Mouse (Mus musculus) mesoderm, embryonic 11.5 days (tissue): ENCODE results near the gene Mks1.
"Not testable (repeated sequence)": the region's sequence is repeated elsewhere in the genome, so short reads cannot be mapped to it uniquely, and the experiment has no call there.

Experiments used
- DNase-seq: peaks from one replicate; pipeline ENCODE4 v3.0.0-alpha.2; 2012; ENCODE audit warnings: low read depth, low spot score

Gene Mks1

GRCm38 (mm10) chr11:87852690-87853596, at the start of gene Mks1:
Gene Mks1 (plus strand): TSS chr11:87853215.
- DNase-seq = peak; percentile 96

GRCm38 (mm10) chr11:87805448-87805847, 47.6 kb upstream of the Mks1 start:
- peak; percentile 22 for DNase-seq

- DNase-seq = no peak
These were observed 45.6 kb upstream of the Mks1 start for GRCm38 (mm10) chr11:87807433-87807832.

- no peak for DNase-seq
These were observed 44.8 kb upstream of the Mks1 start for GRCm38 (mm10) chr11:87808236-87808635.

- peak; percentile 12 for DNase-seq
These were observed 41.6 kb upstream of the Mks1 start for GRCm38 (mm10) chr11:87811396-87811795.

- no peak for DNase-seq
These were observed 38.2 kb upstream of the Mks1 start for GRCm38 (mm10) chr11:87814831-87815230.

- DNase-seq = peak; percentile 73
These were observed 36.1 kb upstream of the Mks1 start for GRCm38 (mm10) chr11:87816707-87817442.

GRCm38 (mm10) chr11:87817443-87817773, 35.6 kb upstream of the Mks1 start:
- DNase-seq = peak; percentile 65

GRCm38 (mm10) chr11:87821502-87821901, 31.5 kb upstream of the Mks1 start:
- DNase-seq = peak; percentile 16

- DNase-seq = peak; percentile 50
These were observed 24.6 kb upstream of the Mks1 start, which contains the start of gene Lpo for GRCm38 (mm10) chr11:87828239-87828900. Gene Lpo (minus strand): TSS chr11:87828289.

- no peak for DNase-seq
These were observed 12.3 kb upstream of the Mks1 start for GRCm38 (mm10) chr11:87840676-87841075.

- DNase-seq = no peak
These were observed 11.6 kb upstream of the Mks1 start for GRCm38 (mm10) chr11:87841436-87841835.

GRCm38 (mm10) chr11:87846968-87847600, 5.9 kb upstream of the Mks1 start:
- DNase-seq = no peak

- DNase-seq = no peak
These were observed 5.1 kb upstream of the Mks1 start for GRCm38 (mm10) chr11:87847884-87848283.

- DNase-seq = peak; percentile 6
These were observed 561 bp downstream of the Mks1 start for GRCm38 (mm10) chr11:87853597-87853954.

GRCm38 (mm10) chr11:87854550-87854949, 1.5 kb downstream of the Mks1 start:
- DNase-seq = no peak

GRCm38 (mm10) chr11:87859273-87859672, 6.3 kb downstream of the Mks1 start:
- DNase-seq = no peak

GRCm38 (mm10) chr11:87860426-87860825, 7.4 kb downstream of the Mks1 start:
- DNase-seq = no peak

GRCm38 (mm10) chr11:87862805-87863204, 9.8 kb downstream of the Mks1 start:
- no peak for DNase-seq

GRCm38 (mm10) chr11:87866891-87867290, 13.9 kb downstream of the Mks1 start:
- not testable (repeated sequence) for DNase-seq

GRCm38 (mm10) chr11:87870096-87870495, 17.1 kb downstream of the Mks1 start:
- no peak for DNase-seq

GRCm38 (mm10) chr11:87871766-87872165, 18.8 kb downstream of the Mks1 start:
- DNase-seq = no peak
